Mouse (Mus musculus) midbrain, embryonic 11.5 days (tissue): ENCODE results near the gene Dcaf6. TPM values are rescaled to one million over a fixed set of nuclear protein-coding genes. Genes with fewer than 3 reads are reported as not detected.

ENCODE experiments used
- ATAC-seq: fragments of 200-750 bp; cut with Nextera tagmentation; 2 replicates; pipeline ENCODE4 v1.8.0; 2017; ENCODE audit warnings: moderate TSS enrichment, moderate library complexity; ENCODE audit not compliant: low FRiP score
- DNase-seq: peaks from one replicate; pipeline ENCODE4 v3.0.0; 2015; ENCODE audit warnings: low spot score; ENCODE audit errors: missing footprints
- H3K27ac ChIP-seq: fragments of 300-500 bp; sonication (generic); 2 replicates; pipeline ENCODE4 v1.5.1; 2014; ENCODE audit warnings: low read depth, low read length
- H3K27me3 ChIP-seq: fragments of 300-500 bp; sonication (generic); 2 replicates; pipeline ENCODE4 v1.6.1; 2014; ENCODE audit warnings: mild to moderate bottlenecking, low read length, moderate library complexity, mixed read lengths; ENCODE audit not compliant: control insufficient read depth, insufficient read depth
- H3K36me3 ChIP-seq: fragments of 300-500 bp; sonication (generic); 2 replicates; pipeline ENCODE4 v1.6.1; 2014; ENCODE audit warnings: mild to moderate bottlenecking, low read length, moderate library complexity, mixed read lengths; ENCODE audit not compliant: control insufficient read depth, insufficient read depth
- H3K4me1 ChIP-seq: fragments of 300-500 bp; sonication (generic); 2 replicates; pipeline ENCODE4 v1.6.1; 2014; ENCODE audit warnings: low read length; ENCODE audit not compliant: control insufficient read depth, insufficient read depth
- H3K4me2 ChIP-seq: fragments of 300-500 bp; sonication (generic); 2 replicates; pipeline ENCODE4 v1.6.1; 2014; ENCODE audit warnings: mild to moderate bottlenecking, moderate library complexity
- H3K4me3 ChIP-seq: fragments of 300-500 bp; sonication (generic); 2 replicates; pipeline ENCODE4 v1.5.1; 2014; ENCODE audit warnings: low read depth, low read length
- H3K9ac ChIP-seq: fragments of 300-500 bp; sonication (generic); 2 replicates; pipeline ENCODE4 v1.6.1; 2014; ENCODE audit warnings: low read length
- H3K9me3 ChIP-seq: fragments of 300-500 bp; sonication (generic); 2 replicates; pipeline ENCODE4 v1.6.1; 2016; ENCODE audit warnings: low read length; ENCODE audit not compliant: control insufficient read depth
- WGBS: fragments of 180-500 bp; shearing (Covaris S2); extraction: QIAGEN DNeasy Blood & Tissue Kit; methylation state at CpG from one replicate; pipeline ENCODE4 v1.1.7; 2014; 5-methylcytosine and 5-hydroxymethylcytosine counted together
- polyA plus RNA-seq: library from polyadenylated mRNA; unstranded; fragments of >200 nt; fragmentation: Nextera tagmentation; extraction: Ambion mirVana; gene quantifications from 2 replicates; pipeline ENCODE4 v1.2.1, GENCODE M21; 2014

The Dcaf6 gene
- polyA plus RNA-seq, 1 experiment from 2014 or later, result 9.8 TPM

GRCm38 (mm10) chr1:165388716-165389115, 71.6 kb downstream of the Dcaf6 start:
- no peak for ATAC-seq
- H3K4me3 ChIP-seq, result no peak overlapping the region
- H3K4me1 ChIP-seq, result no peaks in the 10 kb centered on the region
- no peak for DNase-seq
- no peak overlapping the region for H3K9ac ChIP-seq
- no peak overlapping the region for H3K4me2 ChIP-seq
- no peak overlapping the region for H3K27ac ChIP-seq
- whole genome bisulfite sequencing, result 83% methylated on average over 5 of the region's 5 CpGs
- no peaks in the 10 kb centered on the region for H3K27me3 ChIP-seq
- H3K9me3 ChIP-seq, result no peaks in the 10 kb centered on the region
- no peaks in the 10 kb centered on the region for H3K36me3 ChIP-seq

- ATAC-seq, result no peak
- H3K27me3 ChIP-seq, result no peaks in the 10 kb centered on the region
- 84% methylated on average over 9 of the region's 9 CpGs for WGBS
Measured at GRCm38 (mm10) chr1:165386525-165386923, 73.8 kb downstream of the Dcaf6 start.

DNA sequence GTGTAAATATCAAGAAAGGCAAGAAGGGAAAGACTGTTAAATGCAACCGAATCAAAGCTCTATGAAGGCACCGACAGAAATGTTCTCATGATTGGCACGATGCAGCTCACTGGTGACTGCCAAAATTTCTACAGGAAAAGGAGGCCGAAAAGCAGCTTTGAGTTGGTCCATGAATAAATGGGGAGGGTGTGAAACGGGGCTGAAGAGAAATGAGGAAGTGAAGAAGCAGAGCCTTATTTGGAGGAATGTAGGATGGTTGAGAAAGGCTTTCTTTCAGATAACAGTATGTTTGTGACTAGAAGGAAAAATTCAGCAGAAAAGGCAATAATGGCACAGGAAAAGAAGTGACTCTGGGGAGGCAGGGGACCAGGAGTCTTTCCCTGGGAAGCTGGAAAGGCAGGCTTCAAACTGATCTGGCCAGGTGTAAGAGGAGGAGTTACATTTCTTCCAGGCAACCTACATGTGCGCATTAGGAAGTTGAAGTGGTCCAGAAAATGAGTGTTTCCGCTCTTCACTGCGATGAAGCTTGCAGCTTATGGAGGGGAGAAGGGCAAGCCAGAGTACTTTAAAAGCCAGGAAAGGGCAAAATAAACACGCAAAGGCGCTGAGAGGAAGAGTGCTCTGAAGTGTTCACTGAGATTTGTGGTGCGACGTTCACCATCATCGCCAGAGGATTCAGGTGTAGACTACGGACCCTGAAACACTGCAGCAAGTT, 74.3 kb downstream of the Dcaf6 start:
- ATAC-seq (no peak), DNase-seq (no peak)
- H3K27me3 ChIP-seq, result no peaks in the 10 kb centered on the region
- H3K9me3 ChIP-seq, result no peaks in the 10 kb centered on the region
- no peak overlapping the region for H3K4me3 ChIP-seq
- no peak overlapping the region for H3K9ac ChIP-seq
- no peak overlapping the region for H3K4me2 ChIP-seq
- H3K36me3 ChIP-seq, result no peaks in the 10 kb centered on the region
- WGBS, result 94% methylated on average over 14 of the region's 14 CpGs
- no peaks in the 10 kb centered on the region for H3K4me1 ChIP-seq
- H3K27ac ChIP-seq, result no peak overlapping the region

More at GRCm38 (mm10) chr1:165386525-165386923, 73.8 kb downstream of the Dcaf6 start:
- Histone ChIP-seq H3K27ac (no peak overlapping the region), H3K4me2 (no peak overlapping the region), H3K36me3 (no peaks in the 10 kb centered on the region), H3K4me3 (no peak overlapping the region), H3K9me3 (no peaks in the 10 kb centered on the region), H3K4me1 (no peaks in the 10 kb centered on the region), H3K9ac (no peak overlapping the region)
- no peak for DNase-seq

GRCm38 (mm10) chr1:165373839-165374238, 86.4 kb downstream of the Dcaf6 start:
- H3K9ac ChIP-seq, result no peak overlapping the region
- H3K4me3 ChIP-seq, result no peak overlapping the region
- WGBS, result 69% methylated on average over 9 of the region's 9 CpGs
- H3K27ac ChIP-seq, result no peak overlapping the region
- no peaks in the 10 kb centered on the region for H3K9me3 ChIP-seq
- H3K4me2 ChIP-seq, result no peak overlapping the region
- ATAC-seq (no peak), DNase-seq (no peak)
- no peaks in the 10 kb centered on the region for H3K4me1 ChIP-seq
- H3K36me3 ChIP-seq, result no peaks in the 10 kb centered on the region
- no peaks in the 10 kb centered on the region for H3K27me3 ChIP-seq

DNA sequence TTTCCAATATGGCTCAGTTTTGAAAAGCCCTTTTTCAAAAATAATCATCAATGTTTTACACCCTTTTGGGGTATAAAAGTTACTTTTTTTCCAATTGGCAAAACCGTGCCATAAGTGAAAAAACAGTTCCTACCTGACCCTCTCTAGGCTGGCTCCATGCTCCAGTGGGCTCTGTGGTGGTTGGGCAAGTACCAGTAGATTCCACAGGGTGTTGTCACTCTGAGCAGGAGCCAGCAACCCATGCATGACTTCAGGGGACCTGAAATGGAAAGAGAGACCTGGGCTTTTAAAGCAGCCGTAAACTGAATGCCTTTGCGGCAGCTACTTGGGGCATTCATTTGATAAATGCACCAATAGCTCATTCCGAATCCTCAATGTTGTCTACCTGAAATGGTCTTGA, 89.3 kb downstream of the Dcaf6 start:
- Histone ChIP-seq H3K9me3 (no peaks in the 10 kb centered on the region), H3K27me3 (no peaks in the 10 kb centered on the region), H3K27ac (no peak overlapping the region), H3K9ac (no peak overlapping the region), H3K36me3 (no peaks in the 10 kb centered on the region), H3K4me1 (no peaks in the 10 kb centered on the region), H3K4me2 (no peak overlapping the region), H3K4me3 (no peak overlapping the region)
- ATAC-seq, result no peak
- no peak for DNase-seq
- WGBS, result 92% methylated on average over 4 of the region's 4 CpGs

DNA sequence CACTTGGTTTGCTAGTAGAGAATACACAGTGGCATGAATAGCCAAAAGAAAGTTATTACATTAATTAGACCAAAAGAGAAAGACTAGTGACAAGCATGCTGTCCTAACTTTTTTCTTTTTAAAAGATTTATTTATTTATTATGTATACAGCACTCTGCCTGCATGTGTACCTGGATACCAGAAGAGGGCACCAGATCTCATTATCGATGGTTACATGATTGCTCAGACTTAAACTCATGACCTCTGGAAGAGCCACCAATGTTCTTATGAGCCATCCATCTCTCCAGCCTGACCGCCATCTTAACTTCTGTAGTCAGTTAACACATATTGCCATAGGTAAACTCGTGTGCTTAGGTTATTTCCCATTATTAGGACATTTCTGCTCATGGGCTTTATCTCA, 95.2 kb downstream of the Dcaf6 start:
- DNase-seq (no peak), ATAC-seq (no peak)
- Histone ChIP-seq H3K9me3 (no peaks in the 10 kb centered on the region), H3K4me2 (no peak overlapping the region), H3K27me3 (no peaks in the 10 kb centered on the region), H3K4me1 (no peaks in the 10 kb centered on the region), H3K36me3 (no peaks in the 10 kb centered on the region), H3K9ac (no peak overlapping the region), H3K4me3 (no peak overlapping the region), H3K27ac (no peak overlapping the region)
- 91% methylated on average over 3 of the region's 3 CpGs for WGBS

GRCm38 (mm10) chr1:165363271-165363670, 97.0 kb downstream of the Dcaf6 start:
- Histone ChIP-seq H3K9ac (no peak overlapping the region), H3K36me3 (no peaks in the 10 kb centered on the region), H3K4me1 (no peaks in the 10 kb centered on the region), H3K4me2 (no peak overlapping the region), H3K9me3 (no peaks in the 10 kb centered on the region), H3K4me3 (no peak overlapping the region), H3K27me3 (no peaks in the 10 kb centered on the region), H3K27ac (no peak overlapping the region)
- WGBS, result 87% methylated on average over 2 of the region's 2 CpGs
- ATAC-seq (no peak), DNase-seq (no peak)

- H3K36me3 ChIP-seq, result no peaks in the 10 kb centered on the region
- no peak overlapping the region for H3K4me2 ChIP-seq
- no peak overlapping the region for H3K9ac ChIP-seq
- WGBS, result 66% methylated on average over 2 of the region's 2 CpGs
- H3K27me3 ChIP-seq, result no peaks in the 10 kb centered on the region
- H3K4me1 ChIP-seq, result no peaks in the 10 kb centered on the region
- H3K4me3 ChIP-seq, result no peak overlapping the region
- no peak for DNase-seq
- no peaks in the 10 kb centered on the region for H3K9me3 ChIP-seq
- no peak for ATAC-seq
- no peak overlapping the region for H3K27ac ChIP-seq
Measured at GRCm38 (mm10) chr1:165356347-165356746, 103.9 kb downstream of the Dcaf6 start.

GRCm38 (mm10) chr1:165348627-165349026, 111.6 kb downstream of the Dcaf6 start:
- Histone ChIP-seq H3K9ac (no peak overlapping the region), H3K27me3 (no peaks in the 10 kb centered on the region), H3K4me1 (no peaks in the 10 kb centered on the region), H3K27ac (no peak overlapping the region), H3K36me3 (0 out of 2 replicates have a peak, but pooled peaks cover 2% of the 10 kb centered on the region), H3K4me2 (no peak overlapping the region), H3K9me3 (no peaks in the 10 kb centered on the region), H3K4me3 (no peak overlapping the region)
- ATAC-seq (no peak), DNase-seq (no peak)
